Mouse (Mus musculus): Measurements from ENCODE around the gene Acbd4. TPM values are rescaled to one million over a fixed set of nuclear protein-coding genes. Genes with fewer than 3 reads are reported as not detected.

The Acbd4 gene
- total and polyA plus RNA-seq, 3 experiments = 16.6 to 18.3 TPM; not detected in 1

DNA sequence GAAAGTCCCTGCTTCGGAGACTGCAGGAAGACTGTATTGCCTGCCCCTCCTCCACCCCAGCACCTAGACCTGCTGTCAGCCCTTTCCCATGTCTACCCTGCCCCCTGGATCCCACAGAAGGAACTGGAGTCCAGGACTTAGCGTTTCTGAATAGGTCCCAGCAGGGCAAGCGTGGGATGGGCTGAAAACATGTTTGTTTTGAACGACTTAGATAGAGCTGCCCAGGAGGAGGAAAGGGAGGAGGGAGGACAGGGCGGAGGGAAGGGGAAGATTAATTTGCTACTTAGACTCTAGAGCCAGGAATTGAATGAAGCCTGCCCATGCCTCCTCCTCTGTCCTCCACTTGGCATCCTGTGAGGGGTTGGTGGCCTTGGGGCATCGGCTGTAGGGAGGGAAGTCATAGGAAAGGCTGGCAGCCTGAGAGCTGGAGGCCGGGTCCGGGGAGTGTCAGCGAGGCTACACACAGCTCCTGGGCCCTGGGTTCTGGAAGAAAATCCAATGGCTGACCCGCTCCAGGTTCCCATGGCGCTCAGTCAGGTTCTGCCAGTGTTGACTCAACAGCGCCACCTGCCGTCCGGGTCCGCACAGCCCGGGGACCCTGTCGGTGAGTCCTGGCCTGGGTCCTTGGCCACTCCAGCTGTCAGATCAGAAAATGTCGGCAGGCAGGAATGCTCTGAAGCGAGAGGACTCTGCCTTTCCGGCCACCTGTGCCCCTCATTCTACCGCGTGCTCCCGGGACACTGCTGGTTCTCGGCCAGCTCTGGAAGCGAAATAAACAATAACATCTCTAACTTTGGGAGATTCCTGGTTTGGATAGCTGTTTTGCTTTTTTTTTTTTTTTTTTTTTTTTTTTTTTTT is 57.4 kb downstream of the Acbd4 start (continued):
- TF ChIP-seq CTCF (IDR thresholded peaks at IDR 0.05 in 2 of 3, conservative IDR thresholded peaks at IDR 0.05 in 1 of 3; ENCODE audit: control insufficient read depth in 1 of 3, insufficient read depth in 1 of 3, low read depth in 2 of 3, low read length in 3 of 3, poor library complexity in 1 of 3, severe bottlenecking in 1 of 3) (peak; percentile 85 to 100 (median 98)), ZKSCAN1 (IDR thresholded peaks at IDR 0.05; ENCODE audit: low read depth, low read length) (no peak; the same call in 1 of the 2 replicates), MAX (IDR thresholded peaks at IDR 0.05; ENCODE audit: low read length) (peak; percentile 47; the same call in 1 of the 2 replicates), MAFK (IDR thresholded peaks at IDR 0.05; ENCODE audit: borderline replicate concordance, low read depth, low read length) (no peak), NELFE (IDR thresholded peaks at IDR 0.05; ENCODE audit: low read depth, low read length) (no peak), ZC3H11A (IDR thresholded peaks at IDR 0.05; ENCODE audit: low read depth, low read length) (peak; percentile 78), BHLHE40 (IDR thresholded peaks at IDR 0.05; ENCODE audit: borderline replicate concordance, low read depth, low read length) (no peak), POLR2AphosphoS2 (IDR thresholded peaks at IDR 0.05; ENCODE audit: low read length) (no peak), CHD2 (IDR thresholded peaks at IDR 0.05; ENCODE audit: low read length) (no peak), MAZ (IDR thresholded peaks at IDR 0.05; ENCODE audit: low read depth, low read length) (0 out of 2 replicates have a peak, but pooled peaks have one; percentile 34), EP300 (IDR thresholded peaks at IDR 0.05; ENCODE audit: low read depth in 1 of 2, low read length in 2 of 2) (no peak), POLR2A (IDR thresholded peaks at IDR 0.05; ENCODE audit: control insufficient read depth in 1 of 2, insufficient read depth in 1 of 2, low read depth in 1 of 2, low read length in 2 of 2, poor library complexity in 1 of 2) (no peak; a peak in 1 of 4 replicates), E2F4 (IDR thresholded peaks at IDR 0.05; ENCODE audit: borderline replicate concordance, low read depth, low read length) (no peak), USF2 (IDR thresholded peaks at IDR 0.05; ENCODE audit: borderline replicate concordance in 1 of 2, insufficient read depth in 1 of 2, low read depth in 1 of 2, low read length in 2 of 2) (no peak), KAT2A (conservative IDR thresholded peaks at IDR 0.05; ENCODE audit: low read depth, low read length) (no peak), TCF12 (IDR thresholded peaks at IDR 0.05; ENCODE audit: low read depth, low read length) (no peak), MXI1 (IDR thresholded peaks at IDR 0.05; ENCODE audit: low read depth, low read length) (peak; percentile 28; the same call in 1 of the 2 replicates)

DNA sequence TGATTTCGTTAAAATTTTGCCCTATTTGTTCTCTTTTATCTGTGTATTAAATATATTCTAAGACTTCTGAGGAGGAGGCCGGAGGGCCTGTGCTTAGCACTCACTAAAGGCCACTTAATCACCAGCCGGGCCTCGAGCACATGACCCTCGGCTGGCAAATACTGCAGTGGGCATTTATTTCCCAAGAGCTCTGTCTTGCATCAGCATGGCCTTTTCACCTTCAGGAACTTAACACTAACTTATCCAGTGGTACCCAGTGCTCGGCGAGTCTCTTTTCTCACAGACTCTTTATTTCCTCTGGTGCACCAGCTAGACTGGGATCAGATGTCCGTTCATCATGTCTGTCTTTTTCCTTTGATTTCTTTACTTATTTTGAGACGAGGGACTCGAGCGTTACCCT is 59.3 kb downstream of the Acbd4 start:
- Histone ChIP-seq H3K9me3 (replicated peaks; ENCODE audit: insufficient read depth, low read length) (no peaks in the 10 kb centered on the region), H3K36me3 (ENCODE audit: control insufficient read depth in 1 of 2, insufficient read depth in 2 of 2, low read length in 2 of 2) (peaks cover 0 to 3% of the 10 kb centered on the region in 2 experiments; a peak in 1 of 4 replicates), H3K27me3 (ENCODE audit: control insufficient read depth in 1 of 2, insufficient read depth in 2 of 2, low read length in 2 of 2) (no peaks in the 10 kb centered on the region), H3K79me2 (ENCODE audit: control insufficient read depth, insufficient read depth, low read length, poor library complexity) (no peaks in the 10 kb centered on the region), H3K27ac (ENCODE audit: control insufficient read depth, low read depth, low read length) (no peak overlapping the region), H3K9ac (ENCODE audit: control insufficient read depth, low read depth, low read length, poor library complexity, severe bottlenecking) (no peak overlapping the region), H3K4me3 (ENCODE audit: control insufficient read depth in 1 of 2, insufficient read depth in 1 of 2, low read depth in 2 of 2, low read length in 2 of 2) (no peak overlapping the region), H3K4me1 (ENCODE audit: control insufficient read depth in 1 of 2, insufficient read depth in 2 of 2, low read length in 2 of 2) (peaks cover 0 to 5% of the 10 kb centered on the region in 2 experiments; a peak in 1 of 4 replicates)
- DNase-seq (ENCODE audit: low read depth, low spot score) = no peak
- TF ChIP-seq BHLHE40 (IDR thresholded peaks at IDR 0.05; ENCODE audit: borderline replicate concordance, low read depth, low read length) (no peak), ELF1 (IDR thresholded peaks at IDR 0.05; ENCODE audit: low read depth, low read length) (no peak)

Data from MEL (cell line).